In the genomic region with DNA sequence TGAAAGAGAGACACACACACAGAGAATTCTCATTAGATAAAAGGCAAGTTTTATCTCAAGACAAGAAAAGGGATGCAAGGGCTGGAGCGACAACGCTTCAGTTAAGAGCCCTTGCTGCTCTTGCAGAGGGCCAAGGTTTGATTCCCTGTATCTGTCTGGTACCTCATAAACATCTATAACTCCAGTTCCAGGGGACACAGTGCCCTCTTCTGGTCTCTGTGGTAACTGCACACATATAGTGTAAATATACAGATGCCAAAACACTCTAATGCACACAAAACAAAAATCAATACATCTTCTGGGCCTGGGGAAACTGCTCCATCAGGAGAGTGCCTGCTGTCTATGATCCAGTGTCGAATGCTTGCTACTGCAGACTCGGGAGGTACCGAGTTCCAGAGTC, we compare ENCODE assay signal across 11 mouse cellular contexts.
DNase-seq lines count a peak whose midpoint lies in the region; ATAC-seq and TF ChIP-seq lines count a peak whose summit lies in the region.
"Had no signal": no experiment of that assay in that cellular context is flagged by ENCODE, and none has a peak within 500 bp of the region (broad histone marks: within the 10 kb centered on the region; RNA-seq: fewer than 3 reads in every experiment).

No protein-coding gene starts in this region.

- H3K27ac ChIP-seq in hindbrain, embryonic 10.5 days, result no peak overlapping the region
- no peak overlapping the region for H3K27ac ChIP-seq in hindbrain, embryonic 16.5 days (ENCODE audit: low read depth, low read length)
- H3K27ac ChIP-seq in midbrain, embryonic 11.5 days (ENCODE audit: low read depth, low read length), result no peak overlapping the region
- H3K27ac ChIP-seq in midbrain, embryonic 10.5 days (replicated peaks), result no peak overlapping the region
- H3K27ac ChIP-seq in ES-E14 (ENCODE audit: insufficient read depth, low read depth, low read length, poor library complexity, severe bottlenecking), result no peak overlapping the region
- no peak overlapping the region for H3K27ac ChIP-seq in embryonic facial prominence, embryonic 10.5 days (replicated peaks)
- H3K27ac ChIP-seq: limb, embryonic 13.5 days; midbrain, embryonic 12.5 days had no signal

- in situ Hi-C loops in ES-E14 (cut with MboI; ENCODE audit: low sequenced_read_pairs in 2 of 2, unreplicated experiment in 2 of 2), result no loop called here

- H3K27me3 ChIP-seq in hindbrain, embryonic 10.5 days (ENCODE audit: insufficient read depth, poor library complexity, severe bottlenecking), result no peaks in the 10 kb centered on the region
- no peaks in the 10 kb centered on the region for H3K27me3 ChIP-seq in hindbrain, embryonic 16.5 days (replicated peaks; ENCODE audit: control insufficient read depth, insufficient read depth, low read length)
- no peaks in the 10 kb centered on the region for H3K27me3 ChIP-seq in midbrain, embryonic 11.5 days (ENCODE audit: control insufficient read depth, insufficient read depth, low read length)
- no peaks in the 10 kb centered on the region for H3K27me3 ChIP-seq in midbrain, embryonic 10.5 days (ENCODE audit: low read depth, poor library complexity, severe bottlenecking)
- no peaks in the 10 kb centered on the region for H3K27me3 ChIP-seq in embryonic facial prominence, embryonic 10.5 days (replicated peaks; ENCODE audit: low read depth, poor library complexity, severe bottlenecking)
- H3K27me3 ChIP-seq: limb, embryonic 13.5 days; midbrain, embryonic 12.5 days had no signal

- no peak overlapping the region for H3K4me2 ChIP-seq in hindbrain, embryonic 16.5 days (ENCODE audit: low read length)
- H3K4me2 ChIP-seq in midbrain, embryonic 11.5 days, result no peak overlapping the region
- H3K4me2 ChIP-seq: limb, embryonic 13.5 days; midbrain, embryonic 12.5 days had no signal

- 83% methylated on average over 5 of the region's 5 CpGs for WGBS in hindbrain, embryonic 10.5 days
- 96% methylated on average over 5 of the region's 5 CpGs for WGBS in hindbrain, embryonic 16.5 days
- 94% methylated on average over 5 of the region's 5 CpGs for WGBS in midbrain, embryonic 11.5 days
- whole genome bisulfite sequencing in midbrain, embryonic 10.5 days, result 88% methylated on average over 5 of the region's 5 CpGs
- WGBS in embryonic facial prominence, embryonic 10.5 days, result 91% methylated on average over 5 of the region's 5 CpGs

- no peaks in the 10 kb centered on the region for H3K36me3 ChIP-seq in hindbrain, embryonic 10.5 days
- H3K36me3 ChIP-seq in hindbrain, embryonic 16.5 days (ENCODE audit: control insufficient read depth, insufficient read depth, low read length), result no peaks in the 10 kb centered on the region
- H3K36me3 ChIP-seq in midbrain, embryonic 11.5 days (ENCODE audit: control insufficient read depth, insufficient read depth, low read length), result no peaks in the 10 kb centered on the region
- no peaks in the 10 kb centered on the region for H3K36me3 ChIP-seq in midbrain, embryonic 10.5 days
- H3K36me3 ChIP-seq in ES-E14 (ENCODE audit: control insufficient read depth, insufficient read depth, low read length, poor library complexity, severe bottlenecking), result no peaks in the 10 kb centered on the region
- no peaks in the 10 kb centered on the region for H3K36me3 ChIP-seq in embryonic facial prominence, embryonic 10.5 days (replicated peaks)
- H3K36me3 ChIP-seq: limb, embryonic 13.5 days; midbrain, embryonic 12.5 days had no signal

- no peaks in the 10 kb centered on the region for H3K4me1 ChIP-seq in hindbrain, embryonic 10.5 days (replicated peaks)
- H3K4me1 ChIP-seq in hindbrain, embryonic 16.5 days (ENCODE audit: control insufficient read depth, insufficient read depth, low read depth, low read length), result no peaks in the 10 kb centered on the region
- H3K4me1 ChIP-seq in midbrain, embryonic 11.5 days (ENCODE audit: control insufficient read depth, insufficient read depth, low read length), result no peaks in the 10 kb centered on the region
- no peaks in the 10 kb centered on the region for H3K4me1 ChIP-seq in midbrain, embryonic 10.5 days
- no peaks in the 10 kb centered on the region for H3K4me1 ChIP-seq in ES-E14 (ENCODE audit: control insufficient read depth in 2 of 2, insufficient read depth in 2 of 2, low read length in 2 of 2, poor library complexity in 1 of 2)
- H3K4me1 ChIP-seq in embryonic facial prominence, embryonic 10.5 days, result no peaks in the 10 kb centered on the region
- H3K4me1 ChIP-seq: limb, embryonic 13.5 days; midbrain, embryonic 12.5 days had no signal

- H3K9ac ChIP-seq in hindbrain, embryonic 16.5 days (ENCODE audit: low read depth, low read length), result no peak overlapping the region
- H3K9ac ChIP-seq in midbrain, embryonic 11.5 days (ENCODE audit: low read length), result no peak overlapping the region
- no peak overlapping the region for H3K9ac ChIP-seq in ES-E14 (ENCODE audit: insufficient read depth, low read depth, low read length, poor library complexity, severe bottlenecking)
- H3K9ac ChIP-seq: limb, embryonic 13.5 days; midbrain, embryonic 12.5 days had no signal

- no peak for ATAC-seq in hindbrain, embryonic 16.5 days
- no peak for ATAC-seq in midbrain, embryonic 11.5 days (ENCODE audit: low FRiP score)
- ATAC-seq in erythroblast, adult 5-6 weeks (replicated peaks; ENCODE audit: low FRiP score, poor library complexity, severe bottlenecking), result no peak

- peak; percentile 30 for DNase-seq in hindbrain, embryonic 10.5 days (ENCODE audit: low spot score)
- peak; percentile 78 for DNase-seq in midbrain, embryonic 11.5 days (ENCODE audit: low spot score, missing footprints)
- DNase-seq in midbrain, embryonic 10.5 days (ENCODE audit: low spot score), result no peak
- DNase-seq in ES-E14 (ENCODE audit: low read depth, low spot score), result peak; percentile 42
- peak; percentile 20 for DNase-seq in embryonic facial prominence, embryonic 10.5 days (ENCODE audit: low spot score)
- DNase-seq in left cerebral cortex, adult 9 months (ENCODE audit: low spot score in 2 of 2), result no peak
- DNase-seq: gastrocnemius, postnatal 25 days had no signal

- H3K4me3 ChIP-seq in hindbrain, embryonic 10.5 days, result no peak overlapping the region
- H3K4me3 ChIP-seq in hindbrain, embryonic 16.5 days (ENCODE audit: low read length), result no peak overlapping the region
- H3K4me3 ChIP-seq in midbrain, embryonic 11.5 days (ENCODE audit: low read depth, low read length), result no peak overlapping the region
- no peak overlapping the region for H3K4me3 ChIP-seq in midbrain, embryonic 10.5 days
- H3K4me3 ChIP-seq in ES-E14 (ENCODE audit: insufficient read depth in 1 of 2, low read depth in 1 of 2, low read length in 2 of 2, poor library complexity in 1 of 2, severe bottlenecking in 1 of 2), result no peak overlapping the region
- no peak overlapping the region for H3K4me3 ChIP-seq in embryonic facial prominence, embryonic 10.5 days
- H3K4me3 ChIP-seq: limb, embryonic 13.5 days; midbrain, embryonic 12.5 days had no signal

- no peaks in the 10 kb centered on the region for H3K9me3 ChIP-seq in hindbrain, embryonic 10.5 days
- H3K9me3 ChIP-seq in hindbrain, embryonic 16.5 days (ENCODE audit: control insufficient read depth, low read length), result no peaks in the 10 kb centered on the region
- H3K9me3 ChIP-seq in midbrain, embryonic 11.5 days (ENCODE audit: control insufficient read depth, low read length), result no peaks in the 10 kb centered on the region
- H3K9me3 ChIP-seq in midbrain, embryonic 10.5 days (replicated peaks), result no peaks in the 10 kb centered on the region
- H3K9me3 ChIP-seq in ES-E14 (ENCODE audit: control insufficient read depth, insufficient read depth, low read depth, low read length), result no peaks in the 10 kb centered on the region
- no peaks in the 10 kb centered on the region for H3K9me3 ChIP-seq in embryonic facial prominence, embryonic 10.5 days
- H3K9me3 ChIP-seq: limb, embryonic 13.5 days; midbrain, embryonic 12.5 days had no signal

TF ChIP-seq in ES-E14, 5 proteins besides CTCF, POLR2A, EP300 and RAD21:
- no peak for TF ChIP-seq HCFC1 (IDR thresholded peaks at IDR 0.05; ENCODE audit: borderline replicate concordance, insufficient read depth, low read length)
- peak; percentile 43; the same call in 1 of the 2 replicates for TF ChIP-seq ZC3H11A (IDR thresholded peaks at IDR 0.05; ENCODE audit: borderline replicate concordance, low read depth, low read length)
- TF ChIP-seq ZNF384 (IDR thresholded peaks at IDR 0.05; ENCODE audit: low read depth, low read length), result no peak
TF ChIP-seq in ES-E14: peak in this region for 1.

Comparison
In these comparisons a context has a peak if more than half of its experiments do, and no peak if none do; other contexts are left out.
1. DNase-seq: peak in hindbrain, embryonic 10.5 days (single experiment), midbrain, embryonic 11.5 days (single experiment), ES-E14 (single experiment) and embryonic facial prominence, embryonic 10.5 days (single experiment); none in midbrain, embryonic 10.5 days (single experiment) and left cerebral cortex, adult 9 months (0 of 2).